In the genomic region with DNA sequence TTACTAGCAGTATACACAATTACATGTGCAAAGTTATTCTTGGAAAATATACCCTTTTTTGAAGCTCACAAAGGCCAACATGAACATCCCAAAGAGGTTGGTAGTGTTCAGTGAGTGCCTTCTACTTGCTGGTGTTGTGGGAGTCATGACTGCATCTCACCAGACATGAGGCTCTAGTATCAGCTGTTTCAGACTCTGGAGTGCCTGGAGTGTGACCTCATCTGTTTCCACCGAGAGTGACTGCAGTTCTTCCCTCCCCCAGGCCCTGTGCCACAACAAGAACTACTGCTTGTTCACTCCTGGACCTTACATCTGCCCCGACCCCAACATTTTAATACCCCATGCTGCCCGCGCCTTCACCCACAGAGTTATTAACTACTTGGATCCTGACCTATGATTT, we compare ENCODE assay signal across 12 mouse cellular contexts.
"Had no signal": no experiment of that assay in that cellular context is flagged by ENCODE, and none has a peak within 500 bp of the region (broad histone marks: within the 10 kb centered on the region; RNA-seq: fewer than 3 reads in every experiment).

No protein-coding gene starts in this region.

- H3K4me2 ChIP-seq: liver, embryonic 13.5 days; midbrain, embryonic 11.5 days had no signal

- H3K4me3 ChIP-seq: left cerebral cortex, adult 2 months; liver, embryonic 13.5 days had no signal

- H3K27ac ChIP-seq: left cerebral cortex, adult 2 months; liver, embryonic 13.5 days had no signal

- H3K36me3 ChIP-seq: liver, embryonic 13.5 days had no signal

- H3K27me3 ChIP-seq: liver, embryonic 13.5 days had no signal

- H3K4me1 ChIP-seq: liver, embryonic 13.5 days had no signal

- H3K9me3 ChIP-seq: liver, embryonic 13.5 days had no signal

- DNase-seq: kidney, adult 9 months; kidney, postnatal 14 days; layer of hippocampus, postnatal 36 days; liver, embryonic 13.5 days; lung, adult 2 months; lung, postnatal 14 days; lung, postnatal 4 days; midbrain, embryonic 14.5 days; thymus, adult 18-20 months; thymus, postnatal 36 days had no signal

- H3K9ac ChIP-seq: liver, embryonic 13.5 days had no signal
